Mouse (Mus musculus) stomach, postnatal 0 days (tissue): ENCODE data around the gene Cops7a.

Experiments
- CTCF ChIP-seq: IDR thresholded peaks from 2 replicates; pipeline ENCODE4 v1.5.1; 2016; ENCODE audit warnings: antibody characterized with exemption, low read depth, mild to moderate bottlenecking, moderate library complexity
- EP300 ChIP-seq: optimal IDR thresholded peaks from 2 replicates; pipeline ENCODE3; 2016; ENCODE audit warnings: antibody characterized with exemption

GRCm38 (mm10) chr6:124943526-124943925, 21.8 kb downstream of the Cops7a start:
- TF ChIP-seq EP300 (no peak), CTCF (no peak)
